Mouse (Mus musculus) pancreas, adult 10 weeks (tissue): ENCODE results near the gene Jak1. TPM values are rescaled to one million over a fixed set of nuclear protein-coding genes. Genes with fewer than 3 reads are reported as not detected.

Experiments used
- polyA plus RNA-seq: library from polyadenylated mRNA; stranded (reverse); fragments of 350-450 nt; fragmentation: Illumina TruSeq; extraction: RNeasy Lipid Tissue Mini Kit (QIAGEN cat#74804); gene quantifications from one replicate; pipeline ENCODE4 v1.2.3, GENCODE M21; 2015; ENCODE audit warnings: low read depth, low replicate concordance; ENCODE audit not compliant: insufficient read depth

Gene Jak1
- 15.4 TPM for polyA plus RNA-seq

DNA sequence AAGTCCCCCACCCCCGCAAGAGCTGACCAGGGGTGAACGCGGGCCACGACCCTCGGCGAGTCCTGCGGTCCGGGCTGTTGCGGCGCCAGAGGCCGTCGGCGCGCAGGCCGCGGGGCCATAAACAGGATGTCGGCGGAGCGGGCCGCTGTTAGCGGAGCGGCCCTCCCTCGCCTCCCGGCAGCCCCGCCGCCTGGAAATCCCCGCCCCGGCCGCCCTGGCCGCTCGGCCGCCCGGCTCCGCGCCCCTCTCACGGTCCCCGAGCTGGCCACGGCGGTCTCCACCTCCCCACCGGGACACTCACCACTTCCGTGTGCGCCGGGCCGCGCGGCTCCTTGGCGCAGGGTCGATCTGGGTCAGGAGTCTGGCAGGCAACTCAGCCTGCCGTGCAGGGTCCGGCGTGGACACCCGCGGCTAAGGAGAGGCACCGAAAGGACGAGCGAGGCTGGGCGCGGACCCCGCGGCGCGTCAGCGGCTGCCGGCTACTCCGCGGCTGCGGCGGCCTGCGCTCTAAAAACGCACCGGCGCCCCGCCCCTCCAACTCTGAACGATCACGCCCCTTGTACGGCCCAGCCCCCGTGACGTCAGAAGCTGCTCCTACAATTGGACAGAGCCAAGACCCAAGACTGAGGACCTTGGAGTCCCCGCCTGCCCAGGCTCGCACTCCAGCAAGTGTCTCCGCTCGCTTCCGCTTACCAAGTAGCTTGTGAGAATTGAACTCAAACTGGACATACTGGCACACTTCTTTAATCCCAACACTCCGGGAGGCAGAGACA lies at the start of gene Jak1:
Jak1 (minus strand) TSS at position 542 of the 773 bp plus-strand sequence.

Other genes starting within 250 kb of the Jak1 start
- not detected for gene Gm10577, start 244.6 kb downstream of the Jak1 start, polyA plus RNA-seq
- 0.59 TPM for gene Raver2, start 196.3 kb downstream of the Jak1 start, polyA plus RNA-seq
- 1.1 TPM for gene Ak4, start 154.0 kb upstream of the Jak1 start, polyA plus RNA-seq
- gene Dnajc6, start 231.4 kb upstream of the Jak1 start, polyA plus RNA-seq: 1.3 TPM